Mouse (Mus musculus) ES-E14 (cell line): Measurements from ENCODE around the gene Psat1. TPM values are rescaled to one million over a fixed set of nuclear protein-coding genes. Genes with fewer than 3 reads are reported as not detected.
A peak's percentile ranks its signal among the peaks of the same experiment; 100 is the strongest.

Experiments
- DNase-seq: peaks from one replicate; pipeline ENCODE4 v3.0.0-alpha.2; 2013; ENCODE audit warnings: low read depth, low spot score
- H3K27ac ChIP-seq: 2 replicates; pipeline ENCODE4 v1.5.1; 2012; ENCODE audit warnings: low read depth, mild to moderate bottlenecking, low read length, moderate library complexity, mixed read lengths; ENCODE audit not compliant: poor library complexity, insufficient read depth, severe bottlenecking
- H3K36me3 ChIP-seq: 2 replicates; pipeline ENCODE4 v1.6.1; 2012; ENCODE audit warnings: mild to moderate bottlenecking, low read length, moderate library complexity, mixed read lengths; ENCODE audit not compliant: control insufficient read depth, poor library complexity, insufficient read depth, severe bottlenecking
- H3K4me1 ChIP-seq, 2 experiments: fragments of 150-350 bp in 1 of 2; sonication (generic) in 1 of 2; 2 replicates each; pipeline ENCODE4 v1.6.1; 2012; ENCODE audit warnings: low read length in 2 of 2, mild to moderate bottlenecking in 1 of 2, mixed read lengths in 1 of 2; ENCODE audit not compliant: control insufficient read depth in 2 of 2, insufficient read depth in 2 of 2, poor library complexity in 1 of 2
- H3K4me3 ChIP-seq, 2 experiments: fragments of 150-350 bp in 1 of 2; sonication (generic) in 1 of 2; 2 replicates each; pipeline ENCODE4 v1.5.1; 2012; ENCODE audit warnings: low read length in 2 of 2, low read depth in 1 of 2, mild to moderate bottlenecking in 1 of 2, mixed read lengths in 1 of 2; ENCODE audit not compliant: insufficient read depth in 1 of 2, poor library complexity in 1 of 2, severe bottlenecking in 1 of 2
- H3K9ac ChIP-seq: 2 replicates; pipeline ENCODE4 v1.6.1; 2012; ENCODE audit warnings: low read depth, mild to moderate bottlenecking, low read length, mixed read lengths; ENCODE audit not compliant: poor library complexity, insufficient read depth, severe bottlenecking
- H3K9me3 ChIP-seq: fragments of 150-350 bp; sonication (generic); 2 replicates; pipeline ENCODE4 v1.6.1; 2012; ENCODE audit warnings: low read depth, mild to moderate bottlenecking, low read length; ENCODE audit not compliant: control insufficient read depth, insufficient read depth
- CHD2 ChIP-seq: IDR thresholded peaks from 2 replicates; pipeline ENCODE4 v1.6.1; 2014; ENCODE audit warnings: mild to moderate bottlenecking, low read depth, low read length, inconsistent platforms
- HCFC1 ChIP-seq: IDR thresholded peaks from 2 replicates; pipeline ENCODE4 v1.6.1; 2012; ENCODE audit warnings: low read length, inconsistent platforms, borderline replicate concordance; ENCODE audit not compliant: insufficient read depth
- MAFK ChIP-seq: IDR thresholded peaks from 2 replicates; pipeline ENCODE4 v1.6.1; 2014; ENCODE audit warnings: mild to moderate bottlenecking, low read depth, low read length, inconsistent platforms; ENCODE audit not compliant: insufficient read depth
- ZC3H11A ChIP-seq: IDR thresholded peaks from 2 replicates; pipeline ENCODE4 v1.6.1; 2012; ENCODE audit warnings: low read depth, mild to moderate bottlenecking, inconsistent platforms, low read length, borderline replicate concordance
- ZNF384 ChIP-seq: IDR thresholded peaks from 2 replicates; pipeline ENCODE4 v1.6.1; 2012; ENCODE audit warnings: low read depth, low read length, inconsistent platforms
- in situ Hi-C, 2 experiments: fragments of 600-800 bp; cut with MboI; formaldehyde crosslinking; loops; one replicate each; pipeline ENCODE4 v1.15.1; 2025; ENCODE audit warnings: low sequenced_read_pairs in 2 of 2, inconsistent platforms in 1 of 2; ENCODE audit not compliant: unreplicated experiment in 2 of 2
- total RNA-seq: library from RNA; depleted of rRNA; stranded (reverse); fragments of 300-350 nt; gene quantifications from 2 replicates; pipeline ENCODE4 v1.2.3, GENCODE M21; 2012

Psat1 gene
- total RNA-seq, 1 experiment, result 183 TPM

DNA sequence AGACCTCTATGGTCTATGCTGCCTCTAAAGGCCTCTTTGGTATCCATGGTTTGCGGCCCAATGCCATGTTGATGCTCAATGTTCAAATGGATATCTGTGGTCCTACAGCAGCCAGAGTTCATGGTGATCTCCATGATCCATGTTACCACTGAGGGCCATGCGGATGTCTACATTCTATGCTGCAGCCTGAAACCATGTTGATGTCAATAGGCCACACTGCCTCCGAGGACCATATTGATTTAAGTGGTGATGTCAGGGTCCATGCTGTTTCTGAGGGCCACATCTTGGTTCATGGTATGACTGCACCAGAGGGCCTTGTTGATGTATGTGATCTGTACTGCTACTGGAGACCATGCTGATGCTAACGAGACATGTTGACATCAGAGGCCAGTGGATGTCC is 55.0 kb downstream of the Psat1 start:
- no peak for DNase-seq

DNA sequence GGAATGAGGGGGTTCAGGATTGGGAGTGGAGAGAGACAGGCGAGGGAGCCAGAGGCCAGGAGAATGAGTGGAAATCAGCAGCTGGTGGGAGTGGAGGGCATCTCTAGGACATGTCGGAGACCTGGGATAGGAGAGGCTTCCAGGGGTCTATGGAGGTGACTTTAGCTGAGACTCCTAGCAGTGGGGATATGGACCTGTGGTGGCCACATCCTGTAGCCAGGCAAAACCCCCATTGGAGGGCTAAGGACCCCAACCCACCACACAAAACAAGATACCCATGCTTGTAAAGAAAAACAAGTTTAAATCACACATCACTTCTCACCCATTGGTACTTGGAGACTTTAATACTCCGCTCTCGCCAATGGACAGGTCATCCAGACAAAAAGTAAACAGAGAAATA is 58.7 kb downstream of the Psat1 start:
- DNase-seq, result no peak
- H3K27ac ChIP-seq, result no peak overlapping the region
- TF ChIP-seq MAFK (no peak), CHD2 (no peak), ZNF384 (no peak), ZC3H11A (no peak), HCFC1 (no peak)
- in situ Hi-C loops, result no loop called here
- no peaks in the 10 kb centered on the region for H3K36me3 ChIP-seq
- H3K9me3 ChIP-seq, result no peaks in the 10 kb centered on the region; the same call in 1 of the 2 replicates
- H3K4me3 ChIP-seq, result no peak overlapping the region
- no peak overlapping the region for H3K9ac ChIP-seq
- no peaks in the 10 kb centered on the region for H3K4me1 ChIP-seq

More for the DNA sequence above, 55.0 kb downstream of the Psat1 start:
- in situ Hi-C loops, result no loop called here
- H3K4me3 ChIP-seq, result no peak overlapping the region
- H3K4me1 ChIP-seq, result no peaks in the 10 kb centered on the region
- H3K36me3 ChIP-seq, result no peaks in the 10 kb centered on the region
- H3K9ac ChIP-seq, result no peak overlapping the region
- H3K9me3 ChIP-seq, result no peaks in the 10 kb centered on the region
- H3K27ac ChIP-seq, result no peak overlapping the region
- no peak for TF ChIP-seq HCFC1
- TF ChIP-seq ZC3H11A, result no peak
- TF ChIP-seq MAFK, result no peak
- TF ChIP-seq ZNF384, result no peak
- TF ChIP-seq CHD2, result no peak

- in situ Hi-C loops, result no loop called here
These were observed 64.3 kb downstream of the Psat1 start for GRCm38 (mm10) chr19:15882705-15883426.

DNA sequence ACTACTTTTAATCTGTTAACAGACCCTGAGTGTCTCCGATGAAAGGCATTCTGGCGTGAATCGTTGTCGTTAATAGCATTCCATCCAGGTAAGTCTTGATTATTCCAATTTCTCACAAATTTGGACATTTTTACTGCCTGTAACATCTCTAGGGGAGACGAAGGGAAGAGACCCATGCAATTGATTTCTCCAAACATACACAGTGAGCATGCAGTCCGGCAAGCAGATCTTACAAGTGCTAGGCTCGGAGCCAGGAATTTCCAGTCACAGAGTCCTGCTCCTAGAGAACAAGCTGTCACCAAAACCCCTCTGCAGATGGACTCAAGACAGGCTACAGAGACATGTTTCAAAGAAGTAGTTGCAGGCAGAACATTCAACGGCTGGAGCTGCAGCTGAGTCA is 66.4 kb downstream of the Psat1 start:
- no peak overlapping the region for H3K9ac ChIP-seq
- no peak for DNase-seq
- TF ChIP-seq ZC3H11A (no peak), ZNF384 (no peak), HCFC1 (no peak), CHD2 (no peak)
- H3K4me1 ChIP-seq, result peaks cover 0 to 2% of the 10 kb centered on the region in 2 experiments; a peak in 1 of 4 replicates
- in situ Hi-C loops, result no loop called here
- no peaks in the 10 kb centered on the region; the same call in 1 of the 2 replicates for H3K9me3 ChIP-seq
- no peaks in the 10 kb centered on the region for H3K36me3 ChIP-seq
- H3K4me3 ChIP-seq, result no peak overlapping the region
- no peak overlapping the region for H3K27ac ChIP-seq

More at GRCm38 (mm10) chr19:15882705-15883426, 64.3 kb downstream of the Psat1 start:
- H3K4me3 ChIP-seq, result 0 out of 4 replicates have a peak overlapping the region, but pooled peaks of 1 of the 2 experiments have one; percentile 46
- no peaks in the 10 kb centered on the region for H3K36me3 ChIP-seq
- peaks cover 0 to 2% of the 10 kb centered on the region in 2 experiments; a peak in 1 of 4 replicates for H3K4me1 ChIP-seq
- TF ChIP-seq ZC3H11A, result no peak
- no peak for TF ChIP-seq MAFK
- no peak for TF ChIP-seq CHD2
- no peak for TF ChIP-seq HCFC1
- TF ChIP-seq ZNF384, result no peak
- no peaks in the 10 kb centered on the region; the same call in 1 of the 2 replicates for H3K9me3 ChIP-seq
- DNase-seq, result peak; percentile 11
- no peak overlapping the region for H3K9ac ChIP-seq
- H3K27ac ChIP-seq, result no peak overlapping the region
